Mouse (Mus musculus) bone marrow, adult 2 months (tissue): ENCODE measurements around the gene Ikzf1. TPM values are rescaled to one million over a fixed set of nuclear protein-coding genes. Genes with fewer than 3 reads are reported as not detected.

Source experiments
- H3K27ac ChIP-seq: fragments of 200-500 bp; 2 replicates; pipeline ENCODE4 v1.5.1; 2012; ENCODE audit warnings: low read depth, mild to moderate bottlenecking, control low read depth, inconsistent platforms, low read length; ENCODE audit not compliant: control insufficient read depth, poor library complexity, insufficient read depth
- H3K4me1 ChIP-seq: fragments of 200-500 bp; 2 replicates; pipeline ENCODE4 v1.6.1; 2011; ENCODE audit warnings: low read length; ENCODE audit not compliant: control insufficient read depth, insufficient read depth
- H3K4me3 ChIP-seq: fragments of 200-500 bp; replicated peaks from 2 replicates; pipeline ENCODE3; 2011; ENCODE audit warnings: mild to moderate bottlenecking, low read depth, low read length, control low read depth; ENCODE audit not compliant: control insufficient read depth
- CTCF ChIP-seq: fragments of 200-500 bp; IDR thresholded peaks from 2 replicates; pipeline ENCODE4 v1.5.1; 2011; ENCODE audit warnings: low read length, control low read depth; ENCODE audit not compliant: control insufficient read depth, insufficient read depth
- POLR2A ChIP-seq: fragments of 200-500 bp; IDR thresholded peaks from 2 replicates; pipeline ENCODE4 v1.6.1; 2011; ENCODE audit warnings: low read depth, mild to moderate bottlenecking, control low read depth, low read length, borderline replicate concordance; ENCODE audit not compliant: control insufficient read depth
- WGBS: fragments of 180-500 bp; shearing (Covaris S2); methylation state at CpG from one replicate; pipeline ENCODE4 v1.1.7; 2018; 5-methylcytosine and 5-hydroxymethylcytosine counted together
- polyA plus RNA-seq: library from polyadenylated mRNA; stranded (reverse); fragments of >200 nt; gene quantifications from 2 replicates; pipeline ENCODE4 v1.2.4, GENCODE M21; 2011; ENCODE audit warnings: low replicate concordance; ENCODE audit not compliant: missing spikeins, insufficient read depth, insufficient read length

The Ikzf1 gene
- polyA plus RNA-seq, 1 experiment: 38.1 TPM

DNA sequence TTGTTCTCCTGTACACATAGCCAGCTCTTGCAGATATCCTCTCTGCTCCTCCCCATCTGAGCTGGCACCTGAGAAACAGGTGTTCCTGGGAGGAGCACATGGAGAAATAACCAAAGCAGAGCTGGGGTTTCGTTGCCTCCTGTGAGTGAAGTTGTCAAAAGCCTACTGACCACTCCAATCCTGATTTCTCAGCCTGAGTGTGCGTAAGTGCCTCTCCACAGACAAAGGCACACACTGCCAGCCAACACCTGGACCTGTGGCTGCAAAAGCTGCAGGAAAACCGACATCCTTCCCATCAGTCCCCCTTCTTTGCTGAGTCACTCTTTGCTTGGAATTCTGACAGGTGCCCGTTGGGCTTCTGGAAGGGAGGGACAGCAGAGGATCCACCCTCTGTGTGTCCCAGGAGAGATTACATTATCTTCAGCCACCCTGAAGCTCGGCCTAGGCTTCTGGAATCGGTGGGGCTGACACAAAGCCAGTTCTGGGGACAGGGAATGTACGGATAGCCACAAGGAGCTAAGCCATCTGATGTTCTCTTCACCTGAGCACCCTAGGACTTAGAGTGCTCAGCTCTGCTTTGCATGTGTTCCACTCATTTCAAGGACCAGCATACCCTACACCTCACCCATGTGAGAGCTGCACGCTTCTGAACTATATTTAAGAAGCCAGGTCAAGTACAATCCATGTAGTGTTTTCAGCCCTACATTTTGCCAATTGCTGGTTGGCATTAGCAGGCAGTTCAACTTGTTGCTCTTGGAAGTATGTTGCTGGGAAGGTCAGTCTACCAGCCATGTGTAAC, 48.4 kb downstream of the Ikzf1 start:
- TF ChIP-seq CTCF (no peak), POLR2A (no peak)
- peak overlapping the region; percentile 46 for H3K27ac ChIP-seq
- peaks cover 25% of the 10 kb centered on the region for H3K4me1 ChIP-seq
- 63% methylated on average over 8 of the region's 8 CpGs for WGBS
- no peak overlapping the region for H3K4me3 ChIP-seq

DNA sequence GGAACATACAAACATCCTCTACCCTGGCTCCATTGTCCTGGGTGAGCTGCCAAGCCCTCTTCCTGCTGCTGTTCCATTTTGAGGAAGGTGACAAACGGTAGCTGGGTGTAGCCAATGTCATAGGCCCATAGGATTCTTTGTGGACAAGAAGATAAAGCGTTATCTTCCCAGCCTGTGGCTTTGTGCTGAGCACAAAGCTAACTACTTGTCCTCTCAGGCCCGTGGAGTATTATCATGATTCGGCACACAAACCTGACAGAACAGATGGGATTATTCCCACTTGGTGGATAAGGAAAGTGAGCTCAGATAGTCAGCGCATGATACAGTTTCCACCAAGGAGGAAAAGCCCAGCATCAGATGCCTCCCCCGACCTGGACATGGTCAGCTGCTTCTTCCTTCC, 50.4 kb downstream of the Ikzf1 start:
- TF ChIP-seq POLR2A: no peak
- TF ChIP-seq CTCF: no peak
- H3K27ac ChIP-seq: peak overlapping the region; percentile 13; the same call in 1 of the 2 replicates
- H3K4me1 ChIP-seq: peaks cover 20% of the 10 kb centered on the region
- no peak overlapping the region for H3K4me3 ChIP-seq
- 44% methylated on average over 6 of the region's 6 CpGs for WGBS

DNA sequence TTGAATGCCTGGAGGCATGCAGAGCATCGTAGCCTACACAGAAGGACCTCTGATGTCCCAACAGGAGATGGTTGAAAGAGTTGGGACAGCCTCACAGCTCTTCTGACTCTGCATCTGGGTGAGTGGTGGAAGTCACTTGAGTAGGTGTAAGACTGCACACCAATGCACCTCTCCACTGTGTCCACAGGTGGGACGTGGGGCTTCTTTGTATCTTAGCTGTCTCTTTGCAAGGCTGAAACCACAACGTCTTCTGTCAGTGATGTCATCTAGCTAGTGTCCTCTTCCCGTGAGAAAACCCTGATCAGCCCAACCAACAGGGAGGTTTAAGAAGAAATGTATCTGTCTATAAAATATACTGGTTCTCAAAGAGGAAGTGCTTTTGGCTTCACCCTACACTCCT, 52.1 kb downstream of the Ikzf1 start:
- Histone ChIP-seq H3K4me1 (peaks cover 16% of the 10 kb centered on the region; the same call in 1 of the 2 replicates), H3K27ac (0 out of 2 replicates have a peak overlapping the region, but pooled peaks have one; percentile 4), H3K4me3 (no peak overlapping the region)
- WGBS: 47% methylated on average over 4 of the region's 4 CpGs
- TF ChIP-seq POLR2A: no peak
- TF ChIP-seq CTCF: no peak

DNA sequence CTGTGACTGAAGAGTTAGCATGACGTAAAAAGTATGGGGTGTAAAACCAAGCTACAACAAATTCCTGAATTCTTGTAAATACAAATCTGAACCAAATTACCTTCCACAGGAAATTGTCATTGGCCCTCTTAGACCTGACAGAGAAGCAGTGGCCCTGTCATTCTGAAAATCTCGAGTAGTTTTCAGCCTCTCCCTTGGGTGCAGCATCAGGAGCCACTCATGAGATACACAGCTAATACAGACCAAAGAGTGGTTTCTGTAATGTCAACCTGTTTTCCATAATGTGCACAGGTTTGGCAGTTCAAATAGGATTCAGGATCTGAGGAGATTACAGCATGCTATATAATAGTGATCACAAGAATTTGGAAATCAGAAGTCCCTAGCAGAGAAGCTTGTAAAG, 52.8 kb downstream of the Ikzf1 start:
- WGBS: 65% methylated on average over 2 of the region's 2 CpGs
- no peak for TF ChIP-seq POLR2A
- no peak for TF ChIP-seq CTCF
- Histone ChIP-seq H3K4me1 (peaks cover 16% of the 10 kb centered on the region; the same call in 1 of the 2 replicates), H3K27ac (no peak overlapping the region), H3K4me3 (no peak overlapping the region)

DNA sequence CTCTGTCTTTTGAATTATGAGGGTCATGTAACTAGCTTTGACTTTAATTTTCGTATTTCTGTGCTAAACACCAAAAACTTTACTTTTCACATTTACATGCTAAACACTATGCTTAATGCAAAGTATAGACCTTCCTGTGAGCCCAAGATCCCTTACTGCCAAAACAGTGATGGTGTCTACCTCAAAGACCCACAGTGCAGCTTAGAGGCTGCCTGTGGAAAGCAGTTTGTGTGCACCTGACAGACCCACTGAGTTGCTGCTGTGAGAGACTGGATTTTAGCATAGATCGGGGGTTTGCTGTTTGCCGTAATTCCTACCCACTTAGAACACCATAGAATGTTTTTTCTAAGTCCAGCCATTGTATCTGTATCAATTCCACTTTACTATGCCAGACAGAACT, 54.3 kb downstream of the Ikzf1 start:
- no peak overlapping the region for H3K27ac ChIP-seq
- WGBS: 90% methylated on average over 3 of the region's 3 CpGs
- H3K4me1 ChIP-seq: peaks cover 11% of the 10 kb centered on the region; the same call in 1 of the 2 replicates
- TF ChIP-seq CTCF (no peak), POLR2A (no peak)
- no peak overlapping the region for H3K4me3 ChIP-seq

DNA sequence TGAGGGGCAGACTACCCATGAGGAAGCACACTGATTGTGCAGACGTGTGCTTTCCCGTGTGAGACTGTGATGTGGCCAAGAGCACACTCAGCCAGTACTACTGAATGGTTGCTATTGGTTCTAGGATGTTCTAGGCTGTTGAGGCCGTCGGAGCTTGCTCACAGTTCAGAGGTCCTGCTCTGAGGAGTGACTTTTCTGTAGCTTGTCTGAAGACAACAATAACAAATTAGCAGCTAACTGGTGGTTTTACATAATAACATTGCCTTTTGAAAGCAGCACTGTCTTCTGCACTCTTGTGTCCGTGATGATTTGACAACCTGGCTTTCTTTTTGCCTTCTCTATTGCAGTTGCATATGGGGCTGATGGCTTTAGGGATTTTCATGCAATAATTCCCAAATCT, 55.8 kb downstream of the Ikzf1 start:
- peaks cover 5% of the 10 kb centered on the region; the same call in 1 of the 2 replicates for H3K4me1 ChIP-seq
- no peak overlapping the region for H3K27ac ChIP-seq
- no peak overlapping the region for H3K4me3 ChIP-seq
- no peak for TF ChIP-seq POLR2A
- no peak for TF ChIP-seq CTCF
- WGBS: 56% methylated on average over 5 of the region's 5 CpGs

DNA sequence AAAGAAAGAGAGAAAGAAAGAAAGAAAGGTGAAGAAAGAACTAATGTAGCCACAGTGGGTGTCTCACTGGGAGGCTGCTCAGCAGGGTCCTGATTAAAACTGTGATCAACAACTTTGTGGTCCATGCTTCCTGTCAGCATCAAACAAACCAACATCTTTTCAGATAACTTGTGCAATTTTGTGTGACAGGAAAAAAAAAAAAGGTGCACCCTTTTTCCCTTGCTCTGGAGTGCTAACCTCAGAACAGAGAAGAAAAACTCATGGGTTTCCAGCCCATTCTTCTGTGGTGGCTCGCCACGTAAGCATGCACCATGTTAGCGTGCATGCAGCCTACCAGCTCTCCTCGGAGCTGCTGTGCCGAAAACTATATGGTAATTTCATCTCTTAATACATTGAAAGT, 56.8 kb downstream of the Ikzf1 start:
- Histone ChIP-seq H3K4me3 (no peak overlapping the region), H3K27ac (no peak overlapping the region), H3K4me1 (peaks cover 1% of the 10 kb centered on the region; the same call in 1 of the 2 replicates)
- WGBS: 65% methylated on average over 5 of the region's 5 CpGs
- TF ChIP-seq CTCF (no peak), POLR2A (no peak)

DNA sequence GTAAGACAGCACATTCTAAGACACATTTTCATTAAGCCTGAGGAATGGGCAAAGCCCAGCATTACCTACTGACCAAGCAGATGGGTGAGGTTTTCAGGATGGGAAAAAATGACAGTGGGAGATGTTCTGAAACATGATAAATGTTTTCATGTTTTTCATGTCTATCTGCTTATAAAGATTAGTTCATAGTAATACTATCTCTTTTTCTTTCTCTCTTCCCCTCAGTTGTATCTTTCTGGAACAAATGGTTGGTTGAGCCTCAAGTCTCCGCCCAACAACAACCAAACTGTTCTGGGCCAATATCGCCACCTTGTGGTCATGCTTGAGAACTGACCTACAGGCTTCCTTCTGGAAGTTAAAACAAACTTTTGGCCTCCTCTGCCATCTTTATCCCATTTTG, 57.8 kb downstream of the Ikzf1 start:
- WGBS: 15% methylated on average over 2 of the region's 2 CpGs
- H3K4me3 ChIP-seq: no peak overlapping the region
- H3K4me1 ChIP-seq: peaks cover 1% of the 10 kb centered on the region; the same call in 1 of the 2 replicates
- no peak for TF ChIP-seq POLR2A
- TF ChIP-seq CTCF: peak; percentile 79
- H3K27ac ChIP-seq: no peak overlapping the region
